Mouse (Mus musculus): Measurements from ENCODE around the gene Scrt2.

Gene Scrt2

DNA sequence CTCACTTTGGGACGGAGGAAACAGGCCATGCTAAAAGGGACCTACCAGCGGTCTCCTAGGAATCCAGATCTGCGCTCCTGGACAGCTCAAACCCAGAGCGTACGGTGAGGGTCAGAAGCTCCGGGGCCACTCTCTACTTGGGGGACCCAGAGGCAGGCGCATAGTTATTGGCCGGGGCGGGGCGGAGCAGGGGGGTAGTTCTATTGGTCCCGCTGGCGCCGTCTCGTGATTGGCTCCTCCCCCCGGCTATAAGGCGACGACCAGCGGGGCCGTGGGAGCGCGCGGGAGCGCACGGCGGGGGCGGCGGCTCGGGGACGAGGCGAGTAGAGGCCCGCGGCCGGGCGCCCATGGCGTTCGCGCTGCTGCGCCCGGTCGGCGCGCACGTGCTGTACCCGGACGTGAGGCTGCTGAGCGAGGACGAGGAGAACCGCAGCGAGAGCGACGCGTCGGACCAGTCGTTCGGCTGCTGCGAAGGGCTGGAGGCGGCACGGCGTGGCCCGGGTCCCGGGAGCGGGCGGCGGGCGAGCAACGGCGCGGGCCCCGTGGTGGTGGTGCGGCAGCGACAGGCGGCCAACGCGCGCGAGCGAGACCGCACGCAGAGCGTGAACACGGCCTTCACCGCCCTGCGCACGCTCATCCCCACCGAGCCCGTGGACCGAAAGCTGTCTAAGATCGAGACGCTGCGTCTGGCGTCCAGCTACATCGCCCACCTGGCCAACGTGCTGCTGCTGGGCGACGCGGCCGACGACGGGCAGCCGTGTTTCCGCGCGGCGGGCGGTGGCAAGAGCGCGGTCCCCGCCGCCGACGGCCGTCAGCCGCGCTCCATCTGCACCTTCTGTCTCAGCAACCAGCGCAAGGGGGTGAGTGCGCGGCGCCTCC is 62.2 kb downstream of the Scrt2 start, which contains the start of gene Tcf15:
Gene Tcf15, plus strand, starts transcription at position 283 of the 879 bp plus-strand sequence.
- peak; percentile 5 for DNase-seq (ENCODE audit: low read depth)

DNA sequence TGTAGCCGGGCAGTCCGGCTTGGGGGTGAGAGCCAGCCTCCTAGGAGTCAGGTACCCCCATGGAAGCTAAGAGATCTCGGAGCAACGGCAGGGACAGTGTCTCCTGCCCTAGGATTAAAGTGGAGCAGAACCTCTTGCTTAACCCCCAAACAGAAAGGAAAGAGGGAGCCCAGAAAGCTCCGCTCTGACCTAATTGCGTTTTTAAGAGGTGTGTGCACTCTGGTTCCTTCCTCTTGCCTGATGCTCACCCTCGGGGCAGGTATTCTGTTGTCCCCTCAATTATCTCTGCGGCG is 62.8 kb downstream of the Scrt2 start:
- no peak for DNase-seq (ENCODE audit: low read depth)

DNA sequence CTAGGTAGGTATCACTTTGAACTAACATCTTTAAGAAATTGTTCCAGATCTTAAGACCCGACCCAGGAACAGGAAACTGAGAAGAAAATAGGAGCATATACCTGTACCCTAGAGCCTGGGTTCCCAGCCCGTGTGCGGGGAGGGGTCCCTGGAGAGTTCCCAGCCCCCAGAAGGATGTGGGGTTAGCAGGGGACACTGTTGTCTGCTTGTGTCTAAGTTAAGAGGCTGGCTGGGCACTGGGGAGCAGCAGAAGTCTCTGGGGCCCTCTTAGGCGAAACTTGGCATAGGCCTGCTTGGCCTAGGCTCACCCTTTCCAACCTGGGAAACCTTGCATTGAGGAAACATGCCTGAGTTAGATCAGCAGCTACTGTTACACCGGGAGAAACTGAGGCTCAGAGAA is 63.2 kb downstream of the Scrt2 start:
- DNase-seq (ENCODE audit: low read depth): no peak
